Mouse (Mus musculus) yolk sac, embryonic 10.5 days (tissue): ENCODE data around the gene Gm28372.

Experiments
- DNase-seq: peaks from one replicate; pipeline ENCODE4 v3.0.0-alpha.2; 2017; ENCODE audit warnings: low spot score

Gene Gm28372

DNA sequence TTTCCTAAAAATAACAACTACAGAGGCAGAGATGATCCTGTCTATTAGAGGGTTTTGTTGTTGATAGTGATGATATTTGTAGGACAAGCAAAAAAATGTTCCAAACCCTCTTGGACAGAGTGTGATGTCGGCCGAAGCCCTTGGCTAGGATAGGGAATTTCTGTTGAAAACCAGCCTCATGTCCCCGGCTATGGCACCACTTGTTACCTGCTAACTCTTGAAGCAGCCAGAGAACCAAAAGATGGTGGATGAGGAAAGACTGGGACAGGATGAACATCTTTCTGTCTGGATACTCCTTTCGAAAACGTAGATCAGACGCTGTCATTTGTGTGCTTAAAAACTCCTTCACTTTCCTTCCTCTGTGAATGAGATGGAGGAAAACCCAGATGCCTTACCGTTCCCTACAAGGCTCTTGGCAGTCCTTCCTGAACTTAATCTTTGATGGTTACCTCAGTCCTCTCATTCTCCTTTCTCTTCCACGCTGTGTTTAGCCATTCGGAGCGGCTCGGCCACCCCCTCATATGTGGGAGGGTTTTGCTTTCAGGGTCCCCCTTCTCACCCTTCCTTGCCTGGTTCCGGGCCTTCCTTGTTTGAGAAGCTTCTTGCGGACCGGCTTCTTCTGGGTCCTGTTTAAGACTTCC is 46.2 kb downstream of the Gm28372 start:
- no peak for DNase-seq

DNA sequence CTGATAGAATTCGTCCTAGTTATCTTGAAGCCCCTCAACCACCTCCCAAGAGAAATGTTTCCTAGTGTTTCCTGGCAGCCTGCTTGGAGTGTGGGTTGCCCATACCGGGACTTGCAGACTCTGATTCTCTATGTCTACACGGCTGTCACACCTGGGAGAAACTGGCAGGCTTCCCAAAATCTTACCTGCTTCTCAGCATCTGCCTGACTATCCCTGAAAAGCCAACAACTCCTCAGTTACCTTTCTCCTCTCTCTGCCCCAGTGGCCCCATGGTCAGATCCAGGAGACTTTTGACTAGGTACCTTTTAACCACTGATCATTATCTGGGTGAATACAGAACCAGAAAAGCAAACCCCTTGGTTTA is 46.7 kb downstream of the Gm28372 start:
- no peak for DNase-seq

DNA sequence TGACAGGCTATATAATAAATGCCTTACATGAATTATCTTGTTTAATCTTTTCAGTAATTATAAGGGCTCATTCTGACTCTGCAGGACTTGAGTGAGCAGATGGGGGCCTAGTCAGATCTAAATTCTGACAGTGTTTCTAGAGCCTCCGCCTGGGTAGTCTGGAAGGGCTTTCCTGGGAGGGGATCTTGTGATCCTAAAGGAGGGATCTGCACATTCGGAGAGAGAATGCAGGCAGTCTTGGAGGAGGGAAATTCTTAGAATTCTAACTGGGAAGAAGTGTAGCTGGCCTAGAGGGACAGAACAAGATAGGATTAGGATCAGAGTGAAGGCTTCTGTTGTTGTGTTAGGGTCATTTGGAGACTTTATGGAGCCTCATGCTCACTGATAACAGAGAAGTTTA is 47.2 kb downstream of the Gm28372 start:
- DNase-seq = no peak

DNA sequence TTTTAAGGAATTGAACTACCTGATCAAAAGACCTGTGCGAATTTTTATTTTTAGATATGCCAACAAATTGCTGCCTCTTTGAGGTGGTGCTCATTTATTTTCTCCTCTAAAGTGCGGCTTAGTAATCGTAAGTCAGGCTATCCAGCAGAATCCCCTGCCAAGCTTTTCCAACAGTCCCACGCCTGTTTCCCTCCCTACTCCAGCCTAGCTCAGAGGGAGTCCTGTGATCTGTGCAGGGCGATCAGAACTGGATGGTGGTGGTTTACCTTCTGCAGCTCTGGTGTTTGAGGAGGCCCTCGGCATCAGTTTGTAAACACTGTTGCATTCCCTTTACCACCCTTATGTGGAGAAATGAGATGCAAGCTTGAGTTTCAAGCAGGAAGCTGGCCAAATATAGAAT is 48.4 kb downstream of the Gm28372 start:
- DNase-seq = no peak

DNA sequence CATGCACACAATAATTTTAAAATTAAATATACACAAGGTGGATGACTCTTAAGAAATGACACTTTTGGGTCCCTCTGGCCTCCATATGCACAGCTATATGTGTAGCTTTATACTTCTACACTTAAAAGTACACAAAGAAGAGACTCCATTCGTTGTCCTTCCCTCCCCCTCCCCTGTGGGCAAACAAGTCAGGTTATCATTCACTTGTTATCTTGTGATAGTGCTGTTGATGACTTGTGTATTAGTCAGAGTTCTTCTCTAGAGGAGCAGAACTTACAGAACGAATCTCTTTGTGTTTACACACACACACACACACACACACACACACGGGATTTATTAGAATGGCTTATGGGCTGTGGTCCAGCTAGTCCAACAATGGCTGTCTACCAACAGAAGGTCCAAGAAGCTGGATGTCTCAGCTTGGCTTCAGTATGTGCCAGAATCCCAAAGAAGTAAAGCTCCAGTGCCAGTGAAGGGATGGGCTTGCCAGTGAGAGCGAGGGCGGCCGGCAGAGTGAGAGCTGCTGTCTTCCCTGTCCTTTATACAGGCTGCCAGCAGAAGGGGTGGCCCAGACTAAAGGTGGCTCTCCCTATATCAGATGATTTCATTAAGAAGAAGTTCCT is 49.8 kb downstream of the Gm28372 start:
- DNase-seq = no peak
